Mouse (Mus musculus) thymus, adult 2 months (tissue): ENCODE data around the gene Hist1h1a. TPM values are rescaled to one million over a fixed set of nuclear protein-coding genes. Genes with fewer than 3 reads are reported as not detected.

Experiments
- DNase-seq: peaks from one replicate; pipeline ENCODE4 v3.0.0; 2021
- H3K27ac ChIP-seq: fragments of 200-500 bp; 2 replicates; pipeline ENCODE4 v1.5.1; 2012; ENCODE audit warnings: low read length, control low read depth; ENCODE audit not compliant: control insufficient read depth, insufficient read depth
- H3K27me3 ChIP-seq: fragments of 200-500 bp; 2 replicates; pipeline ENCODE4 v1.6.1; 2012; ENCODE audit warnings: mild to moderate bottlenecking, low read length, moderate library complexity, mixed read lengths; ENCODE audit not compliant: control insufficient read depth, insufficient read depth
- H3K36me3 ChIP-seq: fragments of 200-500 bp; 2 replicates; pipeline ENCODE4 v1.6.1; 2012; ENCODE audit warnings: mild to moderate bottlenecking, low read length, moderate library complexity; ENCODE audit not compliant: control insufficient read depth, insufficient read depth
- H3K4me1 ChIP-seq: fragments of 200-500 bp; replicated peaks from 2 replicates; pipeline ENCODE4 v1.6.1; 2012; ENCODE audit warnings: low read length; ENCODE audit not compliant: control insufficient read depth, insufficient read depth
- H3K4me3 ChIP-seq: fragments of 200-500 bp; 2 replicates; pipeline ENCODE4 v1.5.1; 2012; ENCODE audit warnings: mild to moderate bottlenecking, low read length, control low read depth, moderate library complexity; ENCODE audit not compliant: control insufficient read depth, insufficient read depth
- CTCF ChIP-seq: fragments of 200-500 bp; IDR thresholded peaks from 2 replicates; pipeline ENCODE4 v1.5.1; 2012; ENCODE audit warnings: mild to moderate bottlenecking, control low read depth, low read length, moderate library complexity, borderline replicate concordance; ENCODE audit not compliant: control insufficient read depth, poor library complexity, insufficient read depth; ENCODE audit errors: extremely low read depth
- POLR2A ChIP-seq: fragments of 200-500 bp; IDR thresholded peaks from 2 replicates; pipeline ENCODE4 v1.6.1; 2012; ENCODE audit warnings: mild to moderate bottlenecking, low read length, control low read depth, moderate library complexity; ENCODE audit not compliant: control insufficient read depth, poor library complexity, insufficient read depth; ENCODE audit errors: extremely low read depth
- WGBS: fragments of 180-500 bp; shearing (Covaris S2); methylation state at CpG from one replicate; pipeline ENCODE4 v1.1.7; 2018; 5-methylcytosine and 5-hydroxymethylcytosine counted together
- polyA plus RNA-seq: library from polyadenylated mRNA; depleted of rRNA; stranded (reverse); fragments of >200 nt; gene quantifications from 2 replicates; pipeline ENCODE4 v1.2.3, GENCODE M21; 2012; rRNA removed

The Hist1h1a gene
- polyA plus RNA-seq, 1 experiment = 18.2 TPM

DNA sequence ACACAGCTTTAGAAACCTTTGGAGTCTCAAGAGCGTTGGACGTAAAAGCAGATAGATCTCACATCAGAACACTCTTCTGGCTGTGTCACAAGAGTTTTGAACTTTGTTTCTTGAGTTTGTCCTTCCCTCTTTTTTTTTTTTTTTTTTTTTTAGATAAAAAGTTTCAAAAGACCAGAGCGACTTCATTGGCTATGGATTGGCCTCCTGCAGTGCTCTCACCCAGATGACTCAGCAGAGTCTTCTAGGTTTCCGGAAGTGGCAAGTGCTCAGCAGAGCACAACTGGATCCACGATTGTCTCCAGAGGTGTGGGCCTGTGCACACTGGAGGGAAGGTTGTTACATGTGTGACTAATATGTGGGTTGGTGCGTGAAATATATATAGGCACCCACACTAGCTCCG, 14.9 kb downstream of the Hist1h1a start:
- TF ChIP-seq CTCF (no peak), POLR2A (no peak)
- no peaks in the 10 kb centered on the region for H3K4me1 ChIP-seq
- no peaks in the 10 kb centered on the region for H3K36me3 ChIP-seq
- 80% methylated on average over 7 of the region's 7 CpGs for WGBS
- H3K27ac ChIP-seq = no peak overlapping the region; the same call in 1 of the 2 replicates
- no peak overlapping the region for H3K4me3 ChIP-seq
- no peak for DNase-seq
- no peaks in the 10 kb centered on the region for H3K27me3 ChIP-seq

DNA sequence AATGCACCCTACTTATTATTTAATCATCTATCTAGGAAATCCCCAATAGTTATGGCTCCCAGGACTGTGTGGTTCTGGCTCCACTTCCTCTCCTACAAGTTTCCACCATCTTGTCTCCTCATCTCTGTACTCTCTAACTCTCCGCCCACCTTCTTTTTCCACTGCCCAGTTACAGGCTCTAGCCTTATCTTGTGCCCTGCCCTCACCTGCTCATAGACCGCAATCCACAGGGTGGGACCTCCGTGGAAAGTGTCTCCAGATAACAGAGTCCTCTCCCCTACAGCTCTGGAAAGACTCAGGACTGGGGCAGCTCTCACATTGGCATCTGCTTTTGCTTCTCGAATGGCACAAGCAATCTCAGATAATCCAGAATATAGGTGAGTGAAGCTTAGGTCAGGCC, 15.6 kb downstream of the Hist1h1a start:
- Histone ChIP-seq H3K27me3 (no peaks in the 10 kb centered on the region), H3K36me3 (no peaks in the 10 kb centered on the region), H3K27ac (no peak overlapping the region), H3K4me1 (no peaks in the 10 kb centered on the region), H3K4me3 (no peak overlapping the region)
- WGBS = 90% methylated on average over 4 of the region's 4 CpGs
- TF ChIP-seq CTCF (no peak), POLR2A (no peak)
- no peak for DNase-seq

DNA sequence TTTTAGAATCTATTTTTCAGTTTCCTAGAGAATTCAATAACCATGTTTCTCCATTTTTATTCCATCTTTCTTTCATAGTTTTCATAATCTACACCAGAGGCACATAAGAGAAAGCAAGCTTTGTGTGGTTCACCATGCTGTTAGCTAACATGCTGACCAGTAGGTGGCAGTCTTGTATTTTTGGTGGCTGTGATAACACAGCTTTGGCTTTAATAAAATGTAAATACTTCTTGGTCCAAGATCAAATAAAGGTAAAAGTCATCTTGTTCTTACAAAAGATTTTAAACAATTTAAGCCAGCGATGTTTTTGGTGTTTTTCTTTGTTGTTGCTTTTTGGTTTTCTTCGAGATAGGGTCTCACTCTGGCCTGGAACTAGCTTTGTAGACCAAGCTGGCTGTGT, 29.1 kb downstream of the Hist1h1a start:
- Histone ChIP-seq H3K36me3 (no peaks in the 10 kb centered on the region), H3K27me3 (no peaks in the 10 kb centered on the region), H3K4me3 (no peak overlapping the region), H3K4me1 (no peaks in the 10 kb centered on the region), H3K27ac (no peak overlapping the region)
- DNase-seq = peak; percentile 40
- TF ChIP-seq CTCF = no peak
- WGBS = 39% methylated on average over 2 of the region's 2 CpGs

DNA sequence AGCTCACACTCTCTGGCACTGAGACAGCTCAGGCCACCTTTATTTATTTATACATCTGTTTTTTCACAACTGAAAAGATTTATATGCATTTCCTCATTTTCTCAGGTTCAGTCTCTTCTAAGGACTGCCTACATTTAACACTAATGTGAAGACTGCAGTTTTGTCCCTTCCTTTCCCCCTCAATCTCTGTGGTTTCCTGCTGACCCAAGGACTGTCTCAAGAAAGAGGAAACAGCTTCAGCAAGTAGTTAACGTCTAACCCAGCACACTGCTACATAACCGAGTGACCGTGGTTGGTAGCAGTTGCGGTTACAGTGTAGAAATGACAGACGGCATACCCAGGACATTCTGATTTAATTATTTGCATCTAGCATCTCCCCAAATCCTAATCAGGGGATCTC, 35.9 kb downstream of the Hist1h1a start:
- Histone ChIP-seq H3K27me3 (no peaks in the 10 kb centered on the region), H3K4me1 (no peaks in the 10 kb centered on the region), H3K4me3 (no peak overlapping the region), H3K36me3 (no peaks in the 10 kb centered on the region), H3K27ac (no peak overlapping the region)
- 33% methylated on average over 5 of the region's 5 CpGs for WGBS
- DNase-seq = no peak
- TF ChIP-seq CTCF (no peak), POLR2A (no peak)

DNA sequence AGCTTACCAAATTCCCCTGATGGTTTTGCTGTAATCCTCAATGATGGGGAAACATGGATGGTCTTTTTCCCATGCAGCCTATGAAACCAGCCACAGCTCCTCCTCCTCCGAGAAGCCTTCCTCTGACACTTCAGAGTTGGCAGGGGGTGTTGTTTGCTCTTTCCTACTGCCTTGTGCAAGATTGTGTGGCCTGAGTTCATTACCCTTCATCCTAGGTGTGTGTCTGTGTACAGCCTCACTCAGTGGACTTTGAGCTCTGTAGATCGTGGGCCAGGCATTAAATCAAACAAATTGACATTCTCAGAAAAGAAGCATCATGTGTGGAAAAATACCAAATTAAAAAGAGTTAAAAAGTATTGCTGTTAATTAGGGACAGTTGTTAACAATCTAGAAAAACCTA, 41.1 kb downstream of the Hist1h1a start:
- no peaks in the 10 kb centered on the region for H3K27me3 ChIP-seq
- H3K4me3 ChIP-seq = no peak overlapping the region
- no peaks in the 10 kb centered on the region for H3K36me3 ChIP-seq
- no peak for DNase-seq
- no peak overlapping the region for H3K27ac ChIP-seq
- TF ChIP-seq CTCF (no peak), POLR2A (no peak)
- no peaks in the 10 kb centered on the region for H3K4me1 ChIP-seq
- 95% methylated on average over 2 of the region's 2 CpGs for WGBS

DNA sequence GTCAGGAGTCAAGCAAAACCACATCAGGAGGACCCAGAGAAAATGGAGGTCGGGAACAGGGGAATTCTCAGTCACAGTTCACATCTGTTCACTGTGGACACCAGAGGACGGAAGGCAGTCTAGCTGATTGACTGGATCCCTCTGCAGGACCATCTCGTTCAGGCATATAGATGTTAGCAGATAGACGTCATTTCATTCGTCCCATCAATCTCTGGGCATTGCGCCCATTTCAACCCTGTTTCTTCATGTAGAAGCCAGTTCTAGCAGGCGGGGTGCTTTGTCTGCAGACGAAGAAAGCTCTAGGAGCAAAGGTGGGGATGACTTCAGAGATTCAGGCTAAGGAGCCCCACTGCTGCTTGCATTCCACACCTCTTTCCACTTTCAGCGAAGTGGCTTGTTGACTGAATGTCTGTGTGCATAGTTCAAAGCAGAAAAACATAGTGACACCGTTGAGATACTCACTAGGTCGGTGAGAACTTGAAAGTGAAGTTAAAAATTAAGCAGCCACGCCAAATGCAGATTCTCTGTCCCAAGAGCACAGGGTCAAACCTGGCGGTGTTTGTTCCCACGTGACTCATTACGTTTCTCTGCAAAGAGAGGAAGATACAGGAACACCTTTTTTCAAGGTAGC, 43.1 kb downstream of the Hist1h1a start, which contains the start of gene Slc17a2:
Gene Slc17a2, plus strand, starts transcription at position 572 of the 631 bp plus-strand sequence.
- no peak for DNase-seq
- Histone ChIP-seq H3K36me3 (no peaks in the 10 kb centered on the region), H3K27ac (no peak within 1 kb of the TSS), H3K27me3 (no peaks in the 10 kb centered on the region), H3K4me3 (no peak within 1 kb of the TSS), H3K4me1 (no peaks in the 10 kb centered on the region)
- TF ChIP-seq POLR2A = no peak
- no peak for TF ChIP-seq CTCF
- 93% methylated on average over 15 of the region's 15 CpGs for WGBS

Other genes with a start within 250 kb of the Hist1h1a start
- gene Hist1h4h, start 232.6 kb upstream of the Hist1h1a start, polyA plus RNA-seq = 150 and 182 TPM in 2 replicates
- gene Hist1h2af, start 229.8 kb upstream of the Hist1h1a start, polyA plus RNA-seq = 4,070 and 5,945 TPM in 2 replicates
- gene Hist1h3g, start 228.2 kb upstream of the Hist1h1a start, polyA plus RNA-seq = 496 and 661 TPM in 2 replicates
- gene Hist1h2bh, start 220.3 kb upstream of the Hist1h1a start, polyA plus RNA-seq = 37.8 and 51.2 TPM in 2 replicates
- 72.3 and 87.8 TPM in 2 replicates for gene Hist1h3f, start 219.6 kb upstream of the Hist1h1a start, polyA plus RNA-seq
- 208 and 221 TPM in 2 replicates for gene Hist1h4f, start 212.0 kb upstream of the Hist1h1a start, polyA plus RNA-seq
- gene Hist1h1d, start 210.4 kb upstream of the Hist1h1a start, polyA plus RNA-seq = 1.9 and 2.9 TPM in 2 replicates
- gene Hist1h3e, start 201.3 kb upstream of the Hist1h1a start, polyA plus RNA-seq = 245 and 339 TPM in 2 replicates
- gene Hist1h2ae, start 192.4 kb upstream of the Hist1h1a start, polyA plus RNA-seq = 174 and 210 TPM in 2 replicates
- 523 and 578 TPM in 2 replicates for gene Hist1h2bg, start 192.3 kb upstream of the Hist1h1a start, polyA plus RNA-seq
- gene Hist1h2bf, start 189.5 kb upstream of the Hist1h1a start, polyA plus RNA-seq = 277 and 362 TPM in 2 replicates
- 76.8 and 109 TPM in 2 replicates for gene Hist1h2ad, start 189.3 kb upstream of the Hist1h1a start, polyA plus RNA-seq
- 161 and 207 TPM in 2 replicates for gene Hist1h3d, start 187.9 kb upstream of the Hist1h1a start, polyA plus RNA-seq
- gene Hist1h4d, start 182.1 kb upstream of the Hist1h1a start, polyA plus RNA-seq = 115 and 120 TPM in 2 replicates
- 14.4 and 19.9 TPM in 2 replicates for gene Hist1h2be, start 142.5 kb upstream of the Hist1h1a start, polyA plus RNA-seq
- 9.4 and 18.5 TPM in 2 replicates for gene Hist1h1e, start 141.1 kb upstream of the Hist1h1a start, polyA plus RNA-seq
- 11.0 and 12.9 TPM in 2 replicates for gene Hist1h2ac, start 79.7 kb upstream of the Hist1h1a start, polyA plus RNA-seq
- 153 and 154 TPM in 2 replicates for gene Hist1h2bc, start 79.5 kb upstream of the Hist1h1a start, polyA plus RNA-seq
- 0.11 TPM in 1 of 2 replicates, not detected in the other for gene Hist1h1t, start 67.9 kb upstream of the Hist1h1a start, polyA plus RNA-seq
- 69.8 and 70.6 TPM in 2 replicates for gene Hist1h4c, start 65.2 kb upstream of the Hist1h1a start, polyA plus RNA-seq
- gene Hfe, start 52.8 kb upstream of the Hist1h1a start, polyA plus RNA-seq = 9.8 and 13.5 TPM in 2 replicates
- gene Hist1h1c, start 24.9 kb upstream of the Hist1h1a start, polyA plus RNA-seq = 40.9 and 48.1 TPM in 2 replicates
- gene Hist1h3c, start 18.1 kb upstream of the Hist1h1a start, polyA plus RNA-seq = 377 and 602 TPM in 2 replicates
- gene Hist1h2bb, start 16.9 kb upstream of the Hist1h1a start, polyA plus RNA-seq = 160 and 224 TPM in 2 replicates
- 258 and 455 TPM in 2 replicates for gene Hist1h2ab, start 12.5 kb upstream of the Hist1h1a start, polyA plus RNA-seq
- 529 and 561 TPM in 2 replicates for gene Hist1h3b, start 11.4 kb upstream of the Hist1h1a start, polyA plus RNA-seq
- gene Hist1h4b, start 6.7 kb upstream of the Hist1h1a start, polyA plus RNA-seq = 101 and 134 TPM in 2 replicates
- 295 and 320 TPM in 2 replicates for gene Hist1h4a, start 2.4 kb upstream of the Hist1h1a start, polyA plus RNA-seq
- gene Hist1h3a, start 1.3 kb upstream of the Hist1h1a start, polyA plus RNA-seq = 348 and 451 TPM in 2 replicates
- not detected in 2 replicates for gene Trim38, start 6.2 kb downstream of the Hist1h1a start, polyA plus RNA-seq
- 0.08 and 0.26 TPM in 2 replicates for gene Slc17a2, start 43.3 kb downstream of the Hist1h1a start, polyA plus RNA-seq
- 0.05 and 0.13 TPM in 2 replicates for gene Slc17a3, start 75.8 kb downstream of the Hist1h1a start, polyA plus RNA-seq
- gene Slc17a1, start 104.1 kb downstream of the Hist1h1a start, polyA plus RNA-seq = 0.11 and 0.13 TPM in 2 replicates
- 0.16 and 0.27 TPM in 2 replicates for gene Slc17a4, start 151.3 kb downstream of the Hist1h1a start, polyA plus RNA-seq
- not detected in 2 replicates for gene Hist1h2ba, start 170.5 kb downstream of the Hist1h1a start, polyA plus RNA-seq
- not detected in 2 replicates for gene Hist1h2aa, start 170.8 kb downstream of the Hist1h1a start, polyA plus RNA-seq
- 0.11 TPM in 1 of 2 replicates, not detected in the other for gene Scgn, start 227.5 kb downstream of the Hist1h1a start, polyA plus RNA-seq